Mouse (Mus musculus): ENCODE results near the gene Vmn1r7. TPM values are rescaled to one million over a fixed set of nuclear protein-coding genes. Genes with fewer than 3 reads are reported as not detected.
"Not testable (repeated sequence)": the region's sequence is repeated elsewhere in the genome, so short reads cannot be mapped to it uniquely, and the experiment has no call there.

The Vmn1r7 gene
- total RNA-seq (2021): not detected in 2 replicates
- long read RNA-seq, experiment 1: 0 reads
- long read RNA-seq, experiment 2: 0 reads

- not testable (repeated sequence) for DNase-seq
These were observed at the start of gene Vmn1r7 for GRCm38 (mm10) chr6:57025224-57025623. Gene Vmn1r7, minus strand, starts transcription at chr6:57025324.

GRCm38 (mm10) chr6:57066487-57066886 is 41.4 kb upstream of the Vmn1r7 start, which contains the start of gene Vmn1r9:
Gene Vmn1r9, plus strand, starts transcription at chr6:57066787.
- no peak for DNase-seq

GRCm38 (mm10) chr6:57063730-57064129 is 38.6 kb upstream of the Vmn1r7 start:
- DNase-seq: peak; percentile 29

GRCm38 (mm10) chr6:57034674-57035073 is 9.6 kb upstream of the Vmn1r7 start:
- DNase-seq: no peak

GRCm38 (mm10) chr6:57031984-57032383 is 6.9 kb upstream of the Vmn1r7 start, which contains the start of gene Vmn1r8:
Gene Vmn1r8, plus strand, starts transcription at chr6:57032284.
- no peak for DNase-seq

- no peak for DNase-seq
These were observed 28.2 kb downstream of the Vmn1r7 start, which contains the start of gene Vmn1r6 for GRCm38 (mm10) chr6:56996943-56997342. Gene Vmn1r6, plus strand, starts transcription at chr6:56997243.

Other genes starting within 250 kb of the Vmn1r7 start
- 36.7 and 37.6 TPM in 2 replicates for gene Kbtbd2, start 227.5 kb downstream of the Vmn1r7 start, total RNA-seq (2021)
- gene Fkbp9, start 193.3 kb downstream of the Vmn1r7 start, total RNA-seq (2021): 72.1 and 73.3 TPM in 2 replicates
- gene Nt5c3, start 101.4 kb downstream of the Vmn1r7 start, total RNA-seq (2021): 24.9 and 25.9 TPM in 2 replicates
- 0.26 and 0.41 TPM in 2 replicates for gene Vmn1r4, start 101.3 kb downstream of the Vmn1r7 start, total RNA-seq (2021)
- not detected in 2 replicates for gene Vmn1r5, start 55.1 kb downstream of the Vmn1r7 start, total RNA-seq (2021)
- gene Vmn1r6, start 28.1 kb downstream of the Vmn1r7 start, total RNA-seq (2021): not detected in 2 replicates
- not detected in 2 replicates for gene Vmn1r8, start 7.0 kb upstream of the Vmn1r7 start, total RNA-seq (2021)
- gene Vmn1r9, start 41.5 kb upstream of the Vmn1r7 start, total RNA-seq (2021): not detected in 2 replicates
- gene Vmn1r10, start 84.1 kb upstream of the Vmn1r7 start, total RNA-seq (2021): not detected in 2 replicates
- not detected in 2 replicates for gene Vmn1r11, start 108.1 kb upstream of the Vmn1r7 start, total RNA-seq (2021)
- not detected in 2 replicates for gene Vmn1r12, start 131.6 kb upstream of the Vmn1r7 start, total RNA-seq (2021)
- not detected in 2 replicates for gene Vmn1r13, start 178.0 kb upstream of the Vmn1r7 start, total RNA-seq (2021)
- gene Vmn1r14, start 206.4 kb upstream of the Vmn1r7 start, total RNA-seq (2021): not detected in 2 replicates
- gene Vmn1r15, start 232.6 kb upstream of the Vmn1r7 start, total RNA-seq (2021): not detected in 2 replicates

Data from adrenal gland, postnatal 14 days (tissue).